Mouse (Mus musculus): ENCODE data around the gene Gosr1.

GRCm38 (mm10) chr11:76685604-76686003, 77.8 kb downstream of the Gosr1 start:
- TF ChIP-seq GATA1 (IDR thresholded peaks at IDR 0.05; ENCODE audit: borderline replicate concordance, low read length): no peak
- no peak for TF ChIP-seq FLI1 (IDR thresholded peaks at IDR 0.05; ENCODE audit: low read length)
